Mouse (Mus musculus) kidney, embryonic 14.5 days (tissue): ENCODE measurements around the gene Abcc10. TPM values are rescaled to one million over a fixed set of nuclear protein-coding genes. Genes with fewer than 3 reads are reported as not detected.

Source experiments
- ATAC-seq: fragments of 200-750 bp; cut with Nextera tagmentation; 2 replicates; pipeline ENCODE4 v1.8.0; 2017; ENCODE audit warnings: moderate number of reproducible peaks, mild to moderate bottlenecking, moderate TSS enrichment, moderate library complexity; ENCODE audit not compliant: low FRiP score, low TSS enrichment
- H3K27ac ChIP-seq: fragments of 300-500 bp; sonication (generic); 2 replicates; pipeline ENCODE4 v1.5.1; 2014; ENCODE audit warnings: low read depth, mild to moderate bottlenecking, low read length, moderate library complexity, mixed read lengths
- H3K27me3 ChIP-seq: fragments of 300-500 bp; sonication (generic); 2 replicates; pipeline ENCODE4 v1.6.1; 2014; ENCODE audit warnings: mild to moderate bottlenecking, low read length; ENCODE audit not compliant: control insufficient read depth, insufficient read depth
- H3K36me3 ChIP-seq: fragments of 300-500 bp; sonication (generic); 2 replicates; pipeline ENCODE4 v1.6.1; 2014; ENCODE audit warnings: low read length, mixed read lengths; ENCODE audit not compliant: control insufficient read depth, insufficient read depth
- H3K4me1 ChIP-seq: fragments of 300-500 bp; sonication (generic); 2 replicates; pipeline ENCODE4 v1.6.1; 2014; ENCODE audit warnings: low read length, mixed read lengths; ENCODE audit not compliant: control insufficient read depth, insufficient read depth
- H3K4me2 ChIP-seq: fragments of 300-500 bp; sonication (generic); replicated peaks from 2 replicates; pipeline ENCODE4 v1.6.1; 2014; ENCODE audit warnings: low read depth, mild to moderate bottlenecking, low read length
- H3K4me3 ChIP-seq: fragments of 300-500 bp; sonication (generic); 2 replicates; pipeline ENCODE4 v1.5.1; 2014; ENCODE audit warnings: mild to moderate bottlenecking, low read length
- H3K9ac ChIP-seq: fragments of 300-500 bp; sonication (generic); 2 replicates; pipeline ENCODE4 v1.6.1; 2014; ENCODE audit warnings: low read depth, mild to moderate bottlenecking, low read length, moderate library complexity
- H3K9me3 ChIP-seq: fragments of 300-500 bp; sonication (generic); 2 replicates; pipeline ENCODE4 v1.6.1; 2016; ENCODE audit warnings: low read length; ENCODE audit not compliant: control insufficient read depth
- WGBS: fragments of 180-500 bp; shearing (Covaris S2); extraction: QIAGEN DNeasy Blood & Tissue Kit; methylation state at CpG from one replicate; pipeline ENCODE4 v1.1.7; 2014; 5-methylcytosine and 5-hydroxymethylcytosine counted together
- polyA plus RNA-seq: library from polyadenylated mRNA; unstranded; fragments of >200 nt; fragmentation: Nextera tagmentation; extraction: Ambion mirVana; gene quantifications from 2 replicates; pipeline ENCODE4 v1.2.1, GENCODE M21; 2014

Gene Abcc10
- 3.5 and 4.6 TPM in 2 replicates for polyA plus RNA-seq

DNA sequence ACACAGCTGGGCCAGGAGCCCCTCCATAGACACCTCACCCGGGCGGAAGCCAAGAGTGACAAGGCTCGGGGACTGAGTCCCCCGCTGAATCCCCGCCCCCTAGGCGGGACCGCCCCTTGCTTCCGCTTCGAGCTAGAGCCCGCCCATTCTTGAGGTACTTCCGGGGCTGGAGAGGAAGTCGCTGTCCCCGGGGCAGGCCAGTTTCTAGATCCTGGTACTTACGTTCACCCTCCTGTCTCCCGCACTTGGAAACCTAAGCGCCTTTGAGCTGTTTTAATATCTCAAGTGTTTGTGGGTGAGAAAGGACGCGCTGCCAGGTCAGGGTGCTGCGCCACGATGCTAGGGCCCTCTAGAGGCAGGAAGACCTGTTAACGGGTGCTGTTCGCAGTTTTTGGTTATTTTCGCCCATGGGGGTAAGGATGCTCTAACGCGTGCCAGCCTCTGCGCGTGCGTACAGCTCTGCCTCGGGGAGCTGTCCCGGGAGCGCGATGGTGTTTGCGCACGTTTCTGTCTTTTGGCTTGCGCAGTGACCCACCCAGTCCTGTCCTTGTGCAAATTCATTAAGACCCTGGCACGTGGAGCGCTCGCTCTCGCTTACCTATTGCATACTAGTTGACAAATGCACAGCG is at the start of gene Abcc10:
Gene Abcc10, minus strand, starts transcription at position 447 of the 629 bp plus-strand sequence.
- Histone ChIP-seq H3K4me2 (peak within 1 kb of the TSS; percentile 86), H3K36me3 (no peaks in the 10 kb centered on the region), H3K4me3 (peak within 1 kb of the TSS; percentile 75), H3K27me3 (no peaks in the 10 kb centered on the region), H3K9ac (peak within 1 kb of the TSS; percentile 79), H3K27ac (peak within 1 kb of the TSS; percentile 82), H3K4me1 (0 out of 2 replicates have a peak, but pooled peaks cover 3% of the 10 kb centered on the region), H3K9me3 (no peaks in the 10 kb centered on the region)
- under 1% methylated on average over 40 of the region's 40 CpGs for WGBS
- peak; percentile 98 for ATAC-seq

DNA sequence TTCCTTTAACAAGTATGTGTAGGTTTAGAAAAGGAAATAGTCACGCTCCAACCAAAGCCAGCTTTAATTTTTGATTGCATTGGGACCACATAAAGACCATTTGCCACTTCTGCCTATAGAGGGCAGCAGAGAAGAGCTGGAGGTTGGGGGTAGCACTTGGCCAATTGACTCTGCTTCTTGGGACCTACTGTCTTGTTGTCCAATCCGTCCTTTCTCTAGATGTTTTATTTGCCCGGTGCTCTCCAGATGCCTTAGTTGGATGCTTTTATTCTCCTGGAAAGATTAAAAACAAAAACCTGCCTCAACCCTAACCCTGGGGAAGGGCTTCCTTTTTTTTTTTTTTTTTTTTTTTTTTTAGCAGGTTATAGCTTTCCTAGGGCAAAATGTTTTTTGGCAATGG is 43.6 kb upstream of the Abcc10 start:
- no peak overlapping the region for H3K9ac ChIP-seq
- no peak overlapping the region for H3K4me2 ChIP-seq
- no peaks in the 10 kb centered on the region for H3K9me3 ChIP-seq
- H3K27ac ChIP-seq: no peak overlapping the region
- H3K4me1 ChIP-seq: no peaks in the 10 kb centered on the region
- H3K36me3 ChIP-seq: no peaks in the 10 kb centered on the region
- WGBS: 79% methylated on average over 3 of the region's 3 CpGs
- no peaks in the 10 kb centered on the region for H3K27me3 ChIP-seq
- ATAC-seq: no peak
- no peak overlapping the region for H3K4me3 ChIP-seq

DNA sequence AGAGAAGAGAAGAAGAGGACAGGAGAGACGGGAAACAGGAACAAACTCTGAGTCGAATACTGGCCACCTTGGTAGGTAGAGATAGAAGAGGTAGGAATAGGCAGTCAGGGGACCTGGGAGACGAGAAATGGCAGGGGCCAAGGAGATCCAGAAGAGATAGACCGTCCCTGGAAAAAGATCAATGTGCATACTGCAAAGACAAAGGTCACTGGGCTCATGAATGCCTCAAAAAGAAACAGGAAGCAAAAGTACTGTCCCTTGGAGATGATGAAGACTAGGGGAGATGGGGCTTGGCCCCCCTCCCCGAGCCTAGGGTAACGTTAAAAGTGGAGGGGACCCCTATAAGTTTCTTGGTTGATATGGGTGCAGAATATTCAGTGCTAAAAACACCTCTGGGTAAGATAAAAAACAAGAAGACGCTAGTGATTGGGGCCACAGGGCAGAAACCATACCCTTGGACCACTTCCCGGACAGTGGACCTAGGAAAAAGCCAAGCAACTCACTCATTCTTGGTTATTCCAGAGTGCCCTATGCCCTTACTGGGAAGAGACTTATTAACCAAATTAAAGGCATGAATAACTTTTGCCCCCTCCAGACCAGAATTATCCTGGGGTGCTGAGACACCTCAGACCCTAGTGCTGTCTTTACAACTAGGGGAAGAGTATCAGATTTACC is 23.0 kb upstream of the Abcc10 start:
- H3K9ac ChIP-seq: no peak overlapping the region
- no peak overlapping the region for H3K27ac ChIP-seq
- no peak overlapping the region for H3K4me2 ChIP-seq
- no peak for ATAC-seq
- H3K27me3 ChIP-seq: no peaks in the 10 kb centered on the region
- H3K36me3 ChIP-seq: no peaks in the 10 kb centered on the region
- 86% methylated on average over 8 of the region's 8 CpGs for WGBS
- H3K4me1 ChIP-seq: no peaks in the 10 kb centered on the region
- peaks cover 13% of the 10 kb centered on the region for H3K9me3 ChIP-seq
- no peak overlapping the region for H3K4me3 ChIP-seq

DNA sequence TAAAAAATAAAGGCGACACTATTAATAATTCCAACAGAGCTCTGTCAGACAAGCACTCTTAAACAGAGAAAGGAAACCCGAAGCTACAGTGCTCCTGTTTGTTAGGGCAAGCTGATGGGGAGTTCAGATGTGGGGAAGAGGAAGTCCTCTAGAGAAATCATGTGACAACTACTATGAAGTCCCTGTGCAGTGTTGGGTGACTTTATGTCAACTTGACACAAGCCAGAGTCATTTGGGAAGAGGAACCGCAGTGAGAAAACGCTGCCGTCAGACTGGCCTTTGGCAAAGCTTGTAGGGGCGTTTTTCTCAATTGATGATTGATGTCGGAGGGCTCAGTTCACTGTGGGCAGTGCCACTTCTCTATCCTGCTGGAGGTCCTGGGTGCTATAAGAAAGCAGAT is 13.1 kb upstream of the Abcc10 start:
- Histone ChIP-seq H3K27me3 (no peaks in the 10 kb centered on the region), H3K4me1 (no peaks in the 10 kb centered on the region), H3K4me3 (no peak overlapping the region), H3K27ac (no peak overlapping the region), H3K9me3 (peaks cover 9% of the 10 kb centered on the region), H3K4me2 (no peak overlapping the region), H3K36me3 (no peaks in the 10 kb centered on the region), H3K9ac (no peak overlapping the region)
- no peak for ATAC-seq
- WGBS: 80% methylated on average over 7 of the region's 7 CpGs

DNA sequence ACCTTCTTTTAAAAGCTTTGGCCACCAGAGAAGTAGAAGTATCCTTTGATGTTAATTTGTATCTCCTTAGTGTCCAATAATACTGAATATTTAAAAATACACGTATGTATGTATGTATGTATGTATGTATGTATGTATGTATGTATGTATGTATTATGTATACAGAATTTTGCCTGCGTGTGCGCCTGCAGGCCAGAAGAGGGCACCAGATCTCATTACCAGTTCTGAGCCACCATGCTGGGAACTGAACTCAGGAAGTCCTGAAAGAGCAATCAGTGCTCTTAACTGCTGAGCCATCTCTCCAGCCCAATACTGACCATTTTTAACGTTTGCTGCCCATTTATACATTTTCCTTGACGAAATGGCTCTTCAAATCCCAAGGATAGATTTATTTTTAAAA is 8.3 kb upstream of the Abcc10 start:
- no peak overlapping the region for H3K9ac ChIP-seq
- H3K4me2 ChIP-seq: no peak overlapping the region
- H3K9me3 ChIP-seq: no peaks in the 10 kb centered on the region
- no peaks in the 10 kb centered on the region for H3K27me3 ChIP-seq
- no peaks in the 10 kb centered on the region for H3K36me3 ChIP-seq
- no peaks in the 10 kb centered on the region for H3K4me1 ChIP-seq
- ATAC-seq: no peak
- no peak overlapping the region for H3K4me3 ChIP-seq
- no peak overlapping the region for H3K27ac ChIP-seq
- 28% methylated on average over 5 of the region's 5 CpGs for WGBS

DNA sequence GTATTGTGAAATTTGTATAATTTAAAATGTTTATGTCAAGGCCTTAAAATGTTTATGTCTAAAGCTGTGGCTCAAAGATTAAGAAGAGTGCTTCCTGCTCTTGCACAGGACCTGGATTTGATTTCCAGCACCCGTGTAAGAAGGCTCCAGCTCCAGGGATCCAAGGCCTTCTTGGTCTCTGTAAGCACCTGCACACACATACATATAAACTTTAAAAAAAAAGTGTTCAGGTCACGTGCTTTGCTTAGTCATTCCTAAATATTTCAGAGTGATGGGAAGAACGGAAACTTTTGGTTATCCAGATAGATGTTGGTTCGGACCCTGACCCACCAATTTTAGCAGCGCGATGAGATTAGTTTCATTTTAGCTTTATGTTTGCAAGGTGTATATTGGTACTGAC is 571 bp upstream of the Abcc10 start:
- no peaks in the 10 kb centered on the region for H3K36me3 ChIP-seq
- no peak for ATAC-seq
- peak overlapping the region; percentile 82; the same call in 1 of the 2 replicates for H3K27ac ChIP-seq
- WGBS: 72% methylated on average over 6 of the region's 6 CpGs
- H3K4me1 ChIP-seq: 0 out of 2 replicates have a peak, but pooled peaks cover 3% of the 10 kb centered on the region
- no peaks in the 10 kb centered on the region for H3K9me3 ChIP-seq
- H3K9ac ChIP-seq: no peak overlapping the region; the same call in 1 of the 2 replicates
- peak overlapping the region; percentile 75; the same call in 1 of the 2 replicates for H3K4me3 ChIP-seq
- H3K4me2 ChIP-seq: peak overlapping the region; percentile 86
- H3K27me3 ChIP-seq: no peaks in the 10 kb centered on the region

DNA sequence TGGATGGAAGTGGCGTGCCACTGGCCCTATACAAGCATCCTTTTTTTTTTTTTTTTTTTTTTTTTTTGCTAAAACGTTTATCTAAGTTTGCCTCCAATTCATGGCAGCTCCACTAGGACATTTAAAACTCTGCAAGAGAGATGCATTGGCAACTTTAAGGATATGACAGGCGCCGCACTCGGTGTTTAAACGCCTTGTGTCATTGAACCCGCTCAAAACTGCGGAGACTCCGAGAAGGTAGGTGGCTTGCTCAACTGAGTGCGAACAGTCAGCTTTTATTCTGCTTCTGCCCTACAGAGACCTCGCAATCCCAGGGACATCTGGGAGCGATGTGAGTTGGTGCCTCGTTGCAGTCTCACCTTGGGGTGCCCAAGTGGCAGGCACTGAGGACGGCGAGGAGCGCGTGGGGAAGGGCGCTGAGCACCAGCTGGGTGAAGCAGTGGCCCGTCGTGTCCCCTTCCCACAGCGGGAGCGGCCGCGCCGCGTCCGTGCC is 693 bp downstream of the Abcc10 start:
- peak overlapping the region; percentile 86 for H3K4me2 ChIP-seq
- H3K27me3 ChIP-seq: no peaks in the 10 kb centered on the region
- 0 out of 2 replicates have a peak, but pooled peaks cover 3% of the 10 kb centered on the region for H3K4me1 ChIP-seq
- H3K9me3 ChIP-seq: no peaks in the 10 kb centered on the region
- H3K36me3 ChIP-seq: no peaks in the 10 kb centered on the region
- peak overlapping the region; percentile 79 for H3K9ac ChIP-seq
- 4% methylated on average over 27 of the region's 27 CpGs for WGBS
- H3K27ac ChIP-seq: peak overlapping the region; percentile 68; the same call in 1 of the 2 replicates
- peak overlapping the region; percentile 75 for H3K4me3 ChIP-seq
- no peak for ATAC-seq

DNA sequence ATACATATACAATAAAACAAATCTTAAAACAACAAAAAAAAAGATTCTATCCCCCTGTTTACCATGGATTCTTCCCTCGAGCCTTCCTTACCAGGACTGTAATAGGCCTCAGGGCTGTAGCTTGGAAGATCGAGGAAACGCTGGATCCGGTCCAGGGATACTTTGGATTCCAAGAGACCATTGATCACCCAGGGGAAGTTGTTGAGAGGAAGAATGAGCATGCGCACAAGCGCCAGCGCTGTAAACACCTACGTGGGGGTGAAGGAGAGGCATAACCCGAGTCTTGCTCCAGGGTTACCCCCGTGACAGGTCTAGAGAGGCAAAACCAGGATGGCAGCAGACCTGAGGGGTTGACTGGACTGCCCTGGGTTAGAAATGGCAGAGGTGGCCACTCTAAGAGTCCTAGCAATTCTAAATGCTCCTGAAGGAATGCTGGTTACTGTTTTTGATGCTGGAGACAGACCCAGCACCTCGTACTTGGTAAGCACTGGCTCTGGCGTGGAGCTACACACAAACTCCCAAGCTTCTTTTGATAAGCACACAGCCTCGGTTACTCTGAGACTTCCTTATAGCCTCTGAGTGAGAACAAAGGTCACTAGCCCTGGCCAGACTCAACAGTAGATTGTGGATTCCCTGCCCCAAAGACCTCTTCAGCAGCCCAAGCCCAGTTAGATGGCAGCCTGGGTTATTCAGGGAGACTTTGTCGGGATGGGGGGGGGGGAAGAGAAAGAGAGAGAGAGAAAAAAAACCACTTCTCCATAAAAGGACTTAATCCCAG is 5.9 kb downstream of the Abcc10 start:
- H3K27ac ChIP-seq: no peak overlapping the region
- H3K9me3 ChIP-seq: no peaks in the 10 kb centered on the region
- H3K4me1 ChIP-seq: no peaks in the 10 kb centered on the region
- no peak for ATAC-seq
- H3K27me3 ChIP-seq: no peaks in the 10 kb centered on the region
- no peak overlapping the region for H3K4me2 ChIP-seq
- WGBS: 90% methylated on average over 14 of the region's 14 CpGs
- no peak overlapping the region for H3K4me3 ChIP-seq
- no peaks in the 10 kb centered on the region for H3K36me3 ChIP-seq
- no peak overlapping the region for H3K9ac ChIP-seq
